In the genomic region with DNA sequence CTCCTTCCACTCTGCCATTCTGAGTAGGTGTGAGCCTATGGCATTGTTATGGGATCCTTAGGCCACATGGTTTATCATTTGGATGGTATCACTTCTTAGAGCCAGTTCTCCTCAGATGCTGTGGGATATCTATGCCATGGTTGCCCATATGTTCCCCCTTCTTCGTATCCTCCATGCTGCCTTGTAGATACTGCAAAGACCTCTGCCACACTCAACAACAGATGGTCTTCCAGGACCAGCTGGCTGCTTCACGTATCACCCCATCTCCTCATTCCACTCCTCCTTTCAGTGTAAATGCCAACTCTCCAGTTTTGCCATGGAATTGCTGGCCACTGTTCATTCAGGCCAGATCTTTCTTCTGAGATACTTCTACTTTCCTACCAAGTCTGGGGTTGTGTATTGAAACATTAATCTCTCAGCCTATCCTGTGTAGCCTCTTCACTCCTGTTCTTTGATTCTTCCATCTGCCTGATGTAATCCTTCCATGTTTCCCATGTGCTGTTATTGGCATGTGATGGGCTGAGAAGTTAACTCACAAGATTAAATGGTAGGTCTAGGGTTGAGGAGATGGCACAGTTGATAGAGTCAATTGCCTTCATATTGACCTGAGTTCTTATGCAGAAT, we compare ENCODE assay signal across 27 mouse cellular contexts.
"Had no signal": no experiment of that assay in that cellular context is flagged by ENCODE, and none has a peak within 500 bp of the region (broad histone marks: within the 10 kb centered on the region; RNA-seq: fewer than 3 reads in every experiment).

No protein-coding gene starts in this region.

- H3K9me3 ChIP-seq: heart, embryonic 10.5 days; hindbrain, embryonic 13.5 days; hindbrain, embryonic 15.5 days; intestine, embryonic 15.5 days; limb, embryonic 10.5 days; liver, embryonic 13.5 days had no signal

- H3K27me3 ChIP-seq: heart, embryonic 12.5 days; hindbrain, embryonic 13.5 days; hindbrain, embryonic 15.5 days; intestine, embryonic 15.5 days; limb, embryonic 12.5 days; liver, embryonic 13.5 days; liver, embryonic 15.5 days had no signal

- H3K9ac ChIP-seq: heart, embryonic 12.5 days; hindbrain, embryonic 13.5 days; hindbrain, embryonic 15.5 days; intestine, embryonic 15.5 days; limb, embryonic 12.5 days; liver, embryonic 13.5 days; liver, embryonic 15.5 days; liver, postnatal 0 days had no signal

- H3K4me3 ChIP-seq: heart, embryonic 10.5 days; heart, embryonic 12.5 days; hindbrain, embryonic 10.5 days; hindbrain, embryonic 13.5 days; hindbrain, embryonic 15.5 days; intestine, embryonic 15.5 days; layer of hippocampus, adult 2 months; left cerebral cortex, adult 2 months; limb, embryonic 10.5 days; limb, embryonic 12.5 days; liver, embryonic 13.5 days; liver, embryonic 15.5 days had no signal

- ATAC-seq: inflammation-experienced regulatory T-cells, adult 6 months; intestine, embryonic 15.5 days; intestine, postnatal 0 days; liver, postnatal 0 days had no signal

- DNase-seq: gastrocnemius, postnatal 10 days; gastrocnemius, postnatal 25 days; heart, adult 18-20 months; heart, postnatal 10 days; heart, postnatal 4 days; kidney, adult 18-20 months; kidney, adult 8-10 months; kidney, postnatal 10 days; kidney, postnatal 25 days; kidney, postnatal 4 days; liver; liver, embryonic 13.5 days; liver, postnatal 0 days had no signal

- H3K4me1 ChIP-seq: heart, embryonic 10.5 days; heart, embryonic 12.5 days; hindbrain, embryonic 10.5 days; hindbrain, embryonic 13.5 days; hindbrain, embryonic 15.5 days; intestine, embryonic 15.5 days; limb, embryonic 10.5 days; limb, embryonic 12.5 days; liver, embryonic 13.5 days; liver, embryonic 15.5 days had no signal

- H3K27ac ChIP-seq: heart, embryonic 10.5 days; hindbrain, embryonic 10.5 days; hindbrain, embryonic 13.5 days; hindbrain, embryonic 15.5 days; intestine, embryonic 15.5 days; layer of hippocampus, adult 2 months; left cerebral cortex, adult 2 months; limb, embryonic 10.5 days; limb, embryonic 12.5 days; liver, embryonic 13.5 days; liver, embryonic 15.5 days had no signal

- H3K36me3 ChIP-seq: heart, embryonic 10.5 days; heart, embryonic 12.5 days; hindbrain, embryonic 10.5 days; hindbrain, embryonic 13.5 days; hindbrain, embryonic 15.5 days; intestine, embryonic 15.5 days; limb, embryonic 10.5 days; limb, embryonic 12.5 days; liver, embryonic 13.5 days; liver, embryonic 15.5 days had no signal

- H3K4me2 ChIP-seq: heart, embryonic 12.5 days; hindbrain, embryonic 13.5 days; hindbrain, embryonic 15.5 days; intestine, embryonic 15.5 days; limb, embryonic 12.5 days; liver, embryonic 11.5 days; liver, embryonic 13.5 days; liver, embryonic 15.5 days had no signal
